Mouse (Mus musculus) urinary bladder, postnatal 36 days (tissue): ENCODE results near the gene Fam198a.

ENCODE experiments used
- DNase-seq, 2 experiments: peaks; one replicate each; pipeline ENCODE4 v3.0.0; 2022; ENCODE audit warnings: low spot score in 2 of 2, mixed read lengths in 1 of 2

Gene Fam198a

DNA sequence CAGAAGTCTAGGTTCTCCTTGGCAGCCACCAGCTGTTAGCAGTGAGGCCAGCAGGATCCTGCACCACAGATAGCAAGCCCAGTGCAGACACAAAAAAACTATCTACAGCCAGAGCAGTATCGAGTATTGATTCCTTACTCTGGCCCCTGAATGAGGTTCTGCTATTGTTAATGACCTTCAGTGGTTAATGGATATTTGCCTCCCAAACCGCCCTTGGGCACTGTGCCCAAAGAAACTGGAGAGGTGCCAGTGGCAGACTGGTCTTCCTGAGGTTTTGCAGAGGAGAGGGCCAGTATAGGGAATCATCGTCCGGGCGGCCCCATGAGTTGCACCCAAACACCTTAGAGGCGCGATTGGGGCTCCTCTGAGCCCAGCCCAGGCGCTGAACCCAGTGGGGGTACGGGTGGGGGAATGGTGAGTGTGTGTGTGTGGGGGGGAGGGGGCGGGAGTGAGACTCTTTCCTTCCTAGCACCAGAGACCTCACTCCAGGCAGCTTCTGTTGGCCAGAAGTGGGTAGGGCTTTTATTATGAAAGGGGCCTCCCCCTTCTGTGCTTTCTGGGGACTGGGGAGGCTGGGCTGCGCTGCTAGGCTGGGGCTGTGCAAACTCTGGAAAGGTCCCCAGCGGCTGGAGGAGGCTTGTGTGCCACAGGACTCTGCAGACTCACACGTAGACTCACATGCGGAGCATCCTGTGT, at the start of gene Fam198a:
Gene Fam198a (plus strand): TSS at position 571 of the 696 bp plus-strand sequence.
- peak; percentile 44 to 69 for DNase-seq

DNA sequence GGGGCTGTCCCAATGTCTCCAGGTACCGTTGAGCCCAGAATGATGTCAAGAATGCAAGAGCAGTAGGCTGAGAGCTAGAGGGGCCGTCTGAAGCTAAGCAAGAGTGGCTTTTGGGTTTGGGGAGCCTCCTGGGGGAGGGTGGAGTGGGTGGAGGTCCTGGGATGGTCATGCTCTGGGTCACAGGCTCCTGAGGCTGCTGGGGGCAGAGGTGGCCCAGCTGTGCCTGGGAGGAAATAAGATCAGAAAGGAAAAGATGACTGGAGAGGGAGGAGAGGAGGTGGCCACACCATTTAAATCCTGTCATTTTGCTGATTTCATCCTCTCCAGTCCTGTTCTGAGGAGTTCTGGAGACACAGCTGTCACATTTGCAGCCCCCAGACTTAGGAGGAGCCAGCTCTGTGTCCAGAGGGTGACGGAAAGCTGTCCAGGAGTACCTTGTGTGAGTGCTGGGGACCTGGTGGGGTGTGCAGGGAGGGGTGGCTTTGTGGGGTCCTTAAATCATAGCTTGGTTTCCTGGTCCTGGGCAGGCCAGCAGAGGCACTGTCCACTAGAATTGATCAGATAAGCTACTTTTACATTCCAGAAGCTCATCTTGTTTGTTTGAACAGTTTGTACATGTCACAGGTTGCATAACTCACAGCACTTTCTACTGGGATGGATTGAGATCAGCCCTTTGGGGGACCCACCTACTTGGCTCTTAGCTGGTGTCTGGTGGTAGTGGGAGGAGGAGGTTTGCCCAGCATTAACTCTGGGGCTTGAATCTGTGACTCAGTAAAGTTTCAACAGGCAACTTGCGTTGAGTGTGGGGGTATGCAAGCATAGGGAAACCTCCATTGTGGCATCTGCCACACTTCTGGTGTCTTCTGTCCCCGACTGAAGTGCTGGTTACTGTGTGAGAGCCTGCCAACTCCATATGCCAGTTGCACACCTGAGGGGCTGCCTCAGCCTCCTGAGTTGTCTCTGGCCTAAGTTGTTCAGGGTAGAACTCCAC, 48.8 kb upstream of the Fam198a start:
- DNase-seq: peak in 1 of 2 experiments; percentile 5

DNA sequence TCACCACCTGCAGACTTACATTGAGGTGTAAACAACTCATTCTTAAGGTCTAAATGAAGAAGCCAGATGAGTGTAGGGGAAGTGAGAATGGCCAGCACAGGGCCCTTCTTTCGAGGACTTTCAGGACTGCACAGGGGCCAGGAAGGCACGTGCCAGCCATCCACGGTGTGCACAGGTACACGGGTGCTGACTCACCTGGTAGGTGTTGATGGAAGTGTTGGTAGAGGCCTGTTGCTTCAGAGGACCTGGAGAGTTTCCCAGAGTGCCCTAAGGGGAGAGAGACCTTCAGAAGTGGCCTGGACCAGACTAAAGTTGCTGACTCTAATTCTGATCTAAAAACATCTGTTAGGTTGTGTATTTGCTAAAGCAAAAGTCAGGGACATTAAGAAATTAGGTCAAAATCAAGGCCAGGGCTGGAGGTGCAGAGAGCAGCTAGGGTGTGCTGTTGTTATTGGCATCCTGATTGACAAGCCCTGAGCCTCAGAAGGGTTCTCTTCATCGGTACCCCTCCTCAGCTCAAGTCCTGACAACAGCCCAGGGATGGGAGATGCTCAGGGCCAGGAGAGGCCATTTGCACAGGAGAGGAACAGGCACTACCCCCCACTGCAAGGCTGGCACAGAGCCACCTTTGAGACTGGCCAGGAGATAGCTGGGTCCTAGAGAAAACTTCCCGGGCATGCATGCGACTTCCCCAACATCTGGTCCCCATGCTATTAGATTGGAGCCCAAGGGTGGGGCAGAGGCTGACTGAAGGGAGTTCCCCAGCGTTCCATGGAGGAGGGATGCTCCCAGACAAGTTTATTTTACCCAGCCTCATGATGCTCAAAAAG, 47.1 kb upstream of the Fam198a start:
- DNase-seq: peak in 1 of 2 experiments; percentile 18

DNA sequence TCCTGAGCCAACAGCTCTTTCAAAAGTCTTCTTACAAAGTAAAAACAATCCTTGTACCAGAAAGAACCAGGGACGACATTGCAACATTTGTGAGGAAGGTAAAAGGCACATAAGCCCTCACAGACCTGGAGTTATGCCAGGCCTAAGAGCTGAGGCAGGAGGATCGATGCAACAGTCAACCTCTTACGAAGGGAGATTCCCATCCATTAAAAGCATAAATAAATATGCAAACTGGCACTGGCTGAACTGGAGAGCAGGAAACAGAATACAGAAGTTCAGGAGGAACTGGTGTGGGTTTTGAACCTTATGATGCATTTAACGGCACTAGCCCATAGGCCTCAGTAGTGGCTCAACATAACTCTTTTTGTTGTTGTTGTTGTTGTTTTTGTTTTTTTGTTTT, 46.5 kb upstream of the Fam198a start:
- DNase-seq: no peak

DNA sequence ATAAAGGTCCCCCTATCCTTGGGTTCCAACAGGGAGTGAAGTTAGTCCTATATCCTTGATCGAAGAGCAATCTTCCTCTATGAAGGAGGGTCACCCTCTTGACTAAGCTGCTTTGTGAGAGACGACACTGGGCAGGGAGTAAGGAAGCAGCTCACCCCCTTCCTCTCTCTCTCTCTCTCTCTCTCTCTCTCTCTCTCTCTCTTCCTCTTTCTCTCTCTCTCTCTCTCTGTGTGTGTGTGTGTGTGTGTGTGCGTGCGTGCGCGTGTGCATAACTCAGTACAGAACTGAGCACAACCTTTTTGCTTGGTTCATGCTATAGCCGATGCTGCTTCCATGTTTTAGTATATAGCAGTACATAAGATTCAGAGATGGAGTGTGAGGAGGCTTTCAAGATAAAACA, 45.8 kb upstream of the Fam198a start:
- DNase-seq: no peak

DNA sequence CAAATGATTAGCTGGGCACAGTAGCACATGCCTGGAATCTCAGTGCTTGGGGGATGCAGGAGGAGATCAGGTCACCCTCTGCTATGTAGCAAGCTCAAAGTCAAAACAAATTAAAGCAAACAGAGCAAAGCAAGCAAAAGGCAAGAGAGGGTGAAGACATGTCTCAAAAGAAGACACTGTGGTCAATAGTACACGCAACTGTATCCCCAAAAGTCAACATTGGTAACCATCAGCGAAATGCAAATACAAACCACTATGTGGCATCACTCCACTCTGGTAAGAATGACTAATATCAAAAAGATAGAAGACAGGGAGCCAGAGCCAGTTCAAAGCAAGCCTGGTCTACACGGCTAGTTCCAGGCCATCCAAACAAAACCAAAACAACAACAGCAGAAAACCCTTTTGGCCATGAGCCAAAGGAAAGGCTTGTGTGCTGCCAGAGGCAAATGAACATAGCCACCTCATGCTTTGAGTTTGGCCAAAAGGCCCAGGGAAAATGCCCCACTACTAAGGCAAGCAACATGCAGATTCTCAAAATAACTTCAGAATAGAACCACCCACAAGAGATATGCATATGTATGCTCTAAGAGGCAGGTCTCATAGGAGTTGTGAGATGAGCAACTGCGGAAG, 45.1 kb upstream of the Fam198a start:
- peak in 1 of 2 experiments; percentile 0 for DNase-seq

DNA sequence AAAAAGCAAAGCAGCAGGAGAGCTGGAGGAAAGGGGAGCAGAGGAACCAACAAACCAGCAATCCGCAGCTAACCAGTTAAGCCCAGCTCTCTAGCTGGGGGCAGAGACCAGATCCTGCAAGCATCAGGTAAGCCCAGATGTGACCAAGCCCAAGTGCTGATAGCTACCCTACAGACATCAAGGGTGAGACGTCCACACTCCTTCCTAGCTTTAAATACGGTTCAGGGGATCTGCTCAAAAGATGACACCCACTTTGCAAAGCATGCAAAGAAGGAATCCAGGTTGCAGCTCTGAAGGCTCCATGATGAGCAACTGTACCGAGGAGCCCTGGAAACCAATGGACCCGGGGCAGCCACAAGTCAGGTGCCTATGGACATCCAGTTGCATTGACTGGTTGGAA, 44.3 kb upstream of the Fam198a start:
- peak in 1 of 2 experiments; percentile 0 for DNase-seq

DNA sequence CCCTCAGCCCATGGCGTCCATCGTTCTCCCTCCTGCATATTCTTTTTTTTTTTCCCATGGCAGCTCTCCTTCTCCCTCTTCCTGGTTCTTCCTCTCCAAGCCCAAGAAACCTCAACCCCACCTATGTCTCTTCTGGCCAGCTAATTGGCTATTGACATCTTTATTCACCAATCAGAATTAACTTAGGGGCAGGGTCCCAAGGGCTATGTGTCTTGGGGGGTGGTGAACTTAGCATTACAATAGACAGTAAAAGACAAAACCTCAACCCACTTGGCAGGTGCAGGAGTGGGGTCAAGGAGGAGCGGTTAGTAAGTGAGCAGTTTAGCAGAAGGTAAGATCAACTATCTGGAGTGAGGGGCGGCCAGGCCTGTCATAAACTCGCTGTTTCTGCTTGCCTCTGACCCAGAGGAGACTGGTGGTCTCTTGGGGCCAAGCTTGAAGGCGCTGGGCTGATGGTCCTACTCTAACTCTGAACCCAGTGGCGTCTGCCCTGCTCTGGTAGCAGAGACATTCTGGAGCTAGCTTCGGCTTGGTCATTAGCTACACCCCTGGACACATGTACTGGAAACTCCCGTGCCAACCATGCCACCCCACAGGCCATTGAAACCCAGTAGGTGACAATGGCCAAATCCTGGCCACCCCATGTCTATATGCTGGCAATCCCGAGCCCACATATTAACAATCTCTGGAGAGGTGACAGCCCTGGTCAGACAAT, 43.3 kb upstream of the Fam198a start:
- DNase-seq: no peak

DNA sequence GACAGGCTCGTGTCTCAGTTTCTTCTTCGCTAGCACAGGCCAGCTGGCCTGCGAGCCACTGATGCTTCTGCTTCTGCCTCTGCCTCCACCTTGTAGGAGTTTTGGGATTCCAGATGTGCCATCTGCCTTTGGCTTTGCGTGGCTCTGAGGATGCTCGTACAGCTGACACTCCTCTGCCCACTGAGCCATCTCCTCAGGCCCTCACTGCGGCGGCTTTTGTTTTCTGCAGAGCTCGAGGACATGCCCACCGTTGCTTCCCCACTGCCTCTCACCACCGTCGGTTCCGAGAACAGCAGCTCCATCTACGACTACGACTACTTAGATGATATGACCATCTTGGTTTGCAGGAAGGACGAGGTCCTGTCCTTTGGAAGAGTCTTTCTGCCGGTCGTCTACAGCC, 42.5 kb upstream of the Fam198a start:
- DNase-seq: no peak

DNA sequence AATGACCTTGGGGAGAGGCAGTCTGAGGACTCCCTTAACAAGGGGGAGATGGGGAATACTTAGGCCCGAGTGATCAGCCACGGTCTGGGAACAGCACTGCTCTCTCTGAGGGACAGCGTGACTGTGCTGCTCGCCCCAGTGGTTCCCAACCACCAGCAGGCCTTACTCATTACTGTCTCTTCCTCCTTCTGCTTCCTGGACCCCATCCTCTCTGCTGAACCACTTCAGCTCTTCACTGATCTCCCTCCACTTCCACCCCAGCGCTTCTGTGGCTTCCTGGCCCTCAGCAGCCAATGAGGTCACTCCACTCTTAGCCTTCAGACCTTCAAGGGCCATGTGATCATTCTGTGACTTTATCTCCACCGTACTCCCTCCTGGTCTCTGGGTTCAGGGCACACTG, 41.2 kb upstream of the Fam198a start:
- no peak for DNase-seq

DNA sequence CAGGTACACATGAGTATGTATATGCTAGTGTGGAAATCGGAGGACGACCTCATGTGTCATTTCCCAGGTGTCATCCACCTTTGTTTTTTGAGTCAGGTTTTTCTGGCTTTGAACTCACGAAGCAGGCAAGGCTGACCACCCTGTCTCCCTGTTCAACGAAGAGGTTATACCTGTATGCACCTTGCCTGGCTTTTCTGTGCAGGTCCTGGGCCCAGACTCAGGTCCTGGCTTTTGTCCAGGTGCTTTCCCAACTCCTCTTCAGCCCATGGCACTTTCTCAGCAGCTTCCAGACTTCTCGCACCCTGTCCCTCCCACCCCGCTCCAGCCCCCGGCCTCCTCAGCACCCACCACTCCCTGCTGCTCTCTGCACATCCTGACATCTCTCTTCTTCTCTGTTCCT, 39.6 kb upstream of the Fam198a start:
- DNase-seq: no peak

DNA sequence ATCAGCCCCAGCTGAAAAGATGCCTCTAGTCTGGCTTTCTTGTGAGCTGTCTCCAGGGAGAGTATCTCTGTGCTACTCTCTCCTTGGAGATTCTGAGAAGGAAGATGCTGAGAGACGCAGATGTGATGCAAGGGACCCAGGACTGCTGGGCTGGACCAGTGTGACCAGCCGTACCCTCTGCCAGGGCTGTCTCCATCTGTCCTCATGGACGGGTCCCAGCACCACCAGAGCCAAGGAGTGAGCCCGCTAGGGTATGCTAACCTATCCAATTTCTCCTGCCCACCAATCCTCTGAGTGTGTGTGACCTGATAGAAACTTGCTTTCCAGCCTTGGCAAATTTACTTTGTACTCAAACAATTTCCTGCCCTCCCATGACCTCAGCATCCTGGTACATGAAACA, 38.0 kb upstream of the Fam198a start:
- DNase-seq: no peak

DNA sequence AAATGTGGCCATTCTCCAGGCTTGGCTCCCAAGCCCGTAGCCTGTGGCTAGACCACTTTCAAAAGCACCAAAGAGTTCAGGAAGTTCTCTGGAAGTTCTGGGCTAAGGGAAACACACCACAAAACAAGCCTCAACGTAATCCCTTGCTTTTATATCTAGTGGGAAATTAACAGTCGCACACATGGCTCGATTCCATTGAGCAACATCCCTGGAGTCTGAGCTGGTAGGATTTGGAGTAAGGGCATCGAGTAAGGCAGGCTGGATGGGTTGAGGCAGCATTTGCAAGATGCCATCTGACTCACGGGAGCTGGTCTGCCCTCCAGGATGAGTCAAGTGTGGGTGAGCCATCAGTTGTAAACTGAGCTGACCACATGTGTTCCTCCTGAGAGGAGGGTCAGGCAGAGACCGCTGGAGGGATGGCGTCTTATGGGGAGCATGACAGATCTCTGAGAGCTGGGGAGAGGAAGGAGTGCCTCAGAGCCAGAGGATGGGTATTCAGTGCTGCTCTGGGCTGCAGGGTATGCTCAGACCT, 36.5 kb upstream of the Fam198a start:
- no peak for DNase-seq

DNA sequence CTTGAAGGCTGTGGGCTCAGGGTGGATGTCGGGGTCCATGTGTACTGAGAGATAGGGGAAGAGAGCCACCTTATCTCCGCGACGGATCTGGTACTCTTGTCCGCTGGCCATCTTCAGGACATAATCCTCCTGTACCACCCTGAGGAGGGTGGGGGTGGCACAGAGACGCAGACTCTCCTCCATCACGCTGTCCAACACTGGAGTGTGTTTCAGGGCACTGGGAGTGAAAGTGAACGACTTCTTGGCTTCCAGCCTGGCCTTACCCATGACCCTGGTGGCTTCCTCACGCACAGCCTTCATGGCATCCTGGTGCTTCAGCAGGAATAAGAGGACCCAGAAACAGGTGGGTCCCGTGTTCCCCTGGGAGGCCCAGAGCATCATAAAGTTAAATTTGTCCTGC, 35.7 kb upstream of the Fam198a start:
- no peak for DNase-seq

DNA sequence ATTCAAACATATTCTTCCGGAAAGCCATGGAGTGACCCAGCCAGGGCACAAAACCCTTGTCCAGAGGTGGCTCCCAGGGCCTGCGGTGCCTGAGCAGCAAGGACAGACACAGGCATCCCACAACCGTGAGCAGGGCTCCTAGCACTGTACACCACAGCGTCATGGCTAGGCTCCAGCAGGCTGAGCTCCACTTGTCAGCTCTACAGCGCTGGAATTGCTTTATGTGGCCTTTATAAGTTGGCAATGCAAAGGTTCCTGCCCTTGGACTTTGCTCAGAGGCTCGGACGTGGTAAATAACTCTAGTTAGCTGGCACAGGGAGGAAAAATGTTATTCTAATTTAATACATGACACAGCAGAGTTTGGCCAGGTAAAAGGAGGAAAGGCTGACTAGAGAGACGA, 34.7 kb upstream of the Fam198a start, which contains the start of gene Cyp8b1:
Gene Cyp8b1 (minus strand): TSS at position 204 of the 400 bp plus-strand sequence.
- DNase-seq: no peak

DNA sequence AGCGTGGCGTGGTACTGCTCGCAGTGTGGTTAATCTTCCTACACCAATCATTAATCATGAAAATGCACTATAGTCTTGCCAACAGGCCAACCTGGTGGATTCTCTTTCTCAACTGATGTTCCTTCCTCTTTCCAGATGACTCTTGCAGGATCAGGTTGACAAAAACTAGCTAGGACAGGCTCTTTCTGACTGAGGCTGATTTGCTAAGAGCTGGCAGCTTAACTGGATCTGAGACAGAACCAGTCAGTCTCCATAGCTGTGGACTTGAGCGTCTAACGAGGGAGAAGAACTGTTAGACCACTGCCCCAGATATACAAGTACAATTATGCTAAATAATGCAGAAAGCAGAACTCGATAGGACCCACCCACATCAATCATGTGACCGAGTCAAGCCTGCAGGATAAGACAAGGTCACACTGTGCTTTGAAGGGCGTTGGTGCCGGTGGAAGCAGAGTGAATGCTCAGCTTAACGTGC, 31.7 kb upstream of the Fam198a start:
- no peak for DNase-seq

DNA sequence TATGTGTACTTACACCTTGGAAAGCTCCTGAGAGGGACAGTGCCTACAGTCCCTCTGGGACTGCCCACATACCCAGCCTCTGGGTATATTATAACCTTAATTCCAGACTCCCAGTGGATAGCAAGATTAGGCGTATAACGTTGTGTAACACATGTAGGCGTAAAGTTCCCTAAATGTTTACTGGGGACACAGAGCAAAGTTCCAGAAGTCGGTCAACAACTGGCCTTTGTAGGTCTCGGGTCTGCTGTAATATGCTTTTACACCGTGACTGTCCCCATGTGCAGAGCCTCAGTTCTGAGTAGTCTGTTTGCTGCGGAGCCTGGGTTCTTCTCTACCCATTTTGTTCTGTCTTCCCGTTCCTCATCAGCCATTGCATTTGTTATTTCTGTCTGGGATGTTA, 27.3 kb upstream of the Fam198a start:
- DNase-seq: no peak

DNA sequence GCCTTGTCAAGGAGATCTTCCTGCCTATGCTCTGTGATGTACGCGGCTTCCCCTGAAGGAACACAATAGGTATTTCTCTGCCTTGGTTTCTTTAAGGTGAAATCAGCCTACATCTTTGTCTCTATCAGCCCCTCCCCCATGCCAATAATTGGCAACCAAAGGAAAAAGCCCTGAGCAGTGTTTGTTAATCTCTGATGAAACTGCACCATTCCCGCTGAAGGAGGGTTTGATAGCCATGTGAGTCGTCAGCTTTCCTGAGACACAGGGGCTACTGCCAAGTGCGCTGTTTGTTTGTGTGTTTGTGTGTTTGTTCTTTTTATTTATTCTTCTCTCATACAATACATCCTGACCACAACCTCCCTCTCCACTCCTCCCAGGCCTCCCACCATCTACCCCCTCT, 26.9 kb upstream of the Fam198a start:
- no peak for DNase-seq

DNA sequence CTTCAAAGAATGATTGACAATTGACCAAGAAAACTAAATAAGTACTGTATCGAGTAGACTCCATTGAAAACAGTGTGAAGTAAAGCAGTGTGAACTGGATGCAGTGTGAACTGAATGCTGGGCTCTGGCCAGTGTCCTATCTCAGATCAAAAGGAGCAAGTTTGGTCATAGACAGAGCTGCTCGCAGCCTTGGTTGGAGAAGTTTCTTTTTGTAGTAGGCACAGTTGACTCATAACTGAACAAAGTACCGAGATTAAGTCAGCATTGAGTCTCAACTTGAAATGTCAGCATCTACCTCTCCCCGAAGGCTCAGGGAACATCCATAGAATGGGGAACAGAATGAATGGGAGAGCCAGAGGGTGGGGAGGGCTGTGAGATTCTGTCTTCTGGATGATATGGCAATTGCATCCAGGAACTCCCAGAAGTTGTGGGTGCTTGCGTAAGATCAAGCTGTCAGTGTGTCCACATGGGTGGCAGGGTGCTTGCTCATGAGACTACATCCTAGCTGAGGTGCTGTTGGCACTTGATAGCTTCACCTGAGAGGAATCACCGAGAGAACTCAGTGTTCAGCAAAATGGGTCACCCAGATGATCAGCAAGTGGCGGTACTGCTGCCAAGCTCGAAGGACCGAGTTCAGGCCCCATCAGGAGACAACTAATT, 25.8 kb upstream of the Fam198a start:
- DNase-seq: no peak

DNA sequence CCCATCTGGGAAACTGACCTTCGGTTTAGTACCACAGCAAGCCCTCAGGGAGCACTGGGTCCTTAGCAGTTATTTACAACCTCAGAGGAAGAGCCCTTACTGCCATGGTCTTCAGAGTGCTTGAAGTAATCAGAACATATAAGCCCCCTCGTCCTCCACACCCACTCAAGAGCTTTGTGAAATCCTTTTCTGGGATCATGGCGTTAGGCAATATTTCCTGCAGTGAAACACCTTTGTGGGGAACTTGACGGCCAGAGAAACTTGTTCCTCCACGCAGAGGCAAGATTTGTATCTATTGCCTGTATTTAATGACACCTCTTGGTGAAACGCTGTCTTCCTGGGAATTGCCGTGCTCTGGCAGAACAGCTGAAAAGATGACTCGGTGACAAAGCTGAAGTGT, 24.8 kb upstream of the Fam198a start:
- no peak for DNase-seq
